Mouse (Mus musculus) spleen, adult 2 months (tissue): ENCODE measurements at regions not wholly inside any gene's neighbourhood (a gene's known extent, or its start where the extent isn't known, plus 50 kb on each side); places are given as distances from the start of the nearest gene placed in this dataset.

Experiments used
- DNase-seq, 2 experiments: peaks; one replicate each; pipeline versions ENCODE4 v3.0.0 to v3.0.0-alpha.2; 2012 to 2021; ENCODE audit warnings: low spot score in 2 of 2, low read depth in 1 of 2
- H3K27ac ChIP-seq: fragments of 200-500 bp; 2 replicates; pipeline ENCODE4 v1.5.1; 2012; ENCODE audit warnings: low read length, inconsistent platforms; ENCODE audit not compliant: insufficient read depth
- H3K27me3 ChIP-seq: fragments of 200-500 bp; 2 replicates; pipeline ENCODE4 v1.6.1; 2012; ENCODE audit warnings: mild to moderate bottlenecking, moderate library complexity, low read length, inconsistent platforms; ENCODE audit not compliant: control insufficient read depth, insufficient read depth
- H3K36me3 ChIP-seq: fragments of 200-500 bp; 2 replicates; pipeline ENCODE4 v1.6.1; 2012; ENCODE audit warnings: mild to moderate bottlenecking, low read length, inconsistent platforms; ENCODE audit not compliant: control insufficient read depth, insufficient read depth
- H3K4me1 ChIP-seq: fragments of 200-500 bp; 2 replicates; pipeline ENCODE4 v1.6.1; 2011; ENCODE audit warnings: inconsistent platforms; ENCODE audit not compliant: control insufficient read depth, insufficient read depth, insufficient read length
- H3K4me3 ChIP-seq: fragments of 200-500 bp; 2 replicates; pipeline ENCODE4 v1.5.1; 2011; ENCODE audit warnings: mild to moderate bottlenecking, inconsistent platforms; ENCODE audit not compliant: insufficient read depth, insufficient read length; ENCODE audit errors: extremely low read depth
- CTCF ChIP-seq: fragments of 200-500 bp; IDR thresholded peaks from 2 replicates; pipeline ENCODE4 v1.5.1; 2011; ENCODE audit warnings: mild to moderate bottlenecking, inconsistent platforms; ENCODE audit not compliant: insufficient read depth, insufficient read length, insufficient replicate concordance; ENCODE audit errors: extremely low read depth
- POLR2A ChIP-seq: fragments of 200-500 bp; IDR thresholded peaks from 2 replicates; pipeline ENCODE4 v1.6.1; 2011; ENCODE audit warnings: low read depth, low read length, inconsistent platforms
- WGBS: fragments of 180-500 bp; shearing (Covaris S2); methylation state at CpG from one replicate; pipeline ENCODE4 v1.1.7; 2018; 5-methylcytosine and 5-hydroxymethylcytosine counted together

GRCm38 (mm10) chr8:125327551-125328262 lies 241.9 kb downstream of the Sipa1l2 start:
- H3K27me3 ChIP-seq: no peaks in the 10 kb centered on the region
- no peaks in the 10 kb centered on the region for H3K36me3 ChIP-seq
- H3K4me3 ChIP-seq: no peak overlapping the region
- WGBS: 67% methylated on average over 13 of the region's 13 CpGs
- no peak for DNase-seq
- H3K27ac ChIP-seq: no peak overlapping the region
- H3K4me1 ChIP-seq: peaks cover 6% of the 10 kb centered on the region; the same call in 1 of the 2 replicates
- TF ChIP-seq POLR2A (no peak), CTCF (no peak)

GRCm38 (mm10) chr8:125327006-125327405 lies 242.6 kb downstream of the Sipa1l2 start:
- WGBS: 53% methylated on average over 6 of the region's 6 CpGs
- no peaks in the 10 kb centered on the region for H3K36me3 ChIP-seq
- H3K27ac ChIP-seq: no peak overlapping the region
- H3K27me3 ChIP-seq: no peaks in the 10 kb centered on the region
- TF ChIP-seq CTCF (no peak), POLR2A (no peak)
- no peak for DNase-seq
- H3K4me3 ChIP-seq: no peak overlapping the region
- H3K4me1 ChIP-seq: peaks cover 6% of the 10 kb centered on the region; the same call in 1 of the 2 replicates

- H3K4me1 ChIP-seq: peaks cover 6% of the 10 kb centered on the region; the same call in 1 of the 2 replicates
- H3K27ac ChIP-seq: no peak overlapping the region
- no peaks in the 10 kb centered on the region for H3K27me3 ChIP-seq
- 94% methylated on average over 6 of the region's 6 CpGs for WGBS
- TF ChIP-seq POLR2A (no peak), CTCF (no peak)
- no peaks in the 10 kb centered on the region for H3K36me3 ChIP-seq
- DNase-seq: no peak
- no peak overlapping the region for H3K4me3 ChIP-seq
Measured at GRCm38 (mm10) chr8:125325736-125326135, 243.9 kb downstream of the Sipa1l2 start.

GRCm38 (mm10) chr8:125322561-125322960 lies 247.0 kb downstream of the Sipa1l2 start:
- TF ChIP-seq POLR2A: no peak
- TF ChIP-seq CTCF: no peak
- WGBS: 89% methylated on average over 3 of the region's 3 CpGs

GRCm38 (mm10) chr8:125317584-125317991 lies 252.0 kb downstream of the Sipa1l2 start:
- H3K27me3 ChIP-seq: no peaks in the 10 kb centered on the region
- no peak overlapping the region for H3K4me3 ChIP-seq
- DNase-seq: no peak
- no peaks in the 10 kb centered on the region for H3K36me3 ChIP-seq
- no peak for TF ChIP-seq CTCF
- TF ChIP-seq POLR2A: no peak
- H3K4me1 ChIP-seq: no peaks in the 10 kb centered on the region
- H3K27ac ChIP-seq: no peak overlapping the region
- 92% methylated on average over 6 of the region's 6 CpGs for WGBS

More at GRCm38 (mm10) chr8:125322561-125322960, 247.0 kb downstream of the Sipa1l2 start:
- Histone ChIP-seq H3K4me3 (no peak overlapping the region), H3K27me3 (no peaks in the 10 kb centered on the region), H3K4me1 (peaks cover 6% of the 10 kb centered on the region; the same call in 1 of the 2 replicates), H3K36me3 (no peaks in the 10 kb centered on the region), H3K27ac (no peak overlapping the region)
- no peak for DNase-seq

- no peaks in the 10 kb centered on the region for H3K4me1 ChIP-seq
- no peak overlapping the region for H3K4me3 ChIP-seq
- no peaks in the 10 kb centered on the region for H3K36me3 ChIP-seq
- H3K27me3 ChIP-seq: no peaks in the 10 kb centered on the region
- DNase-seq: no peak
- no peak overlapping the region for H3K27ac ChIP-seq
- WGBS: 87% methylated on average over 4 of the region's 4 CpGs
- TF ChIP-seq CTCF (no peak), POLR2A (no peak)
Measured at GRCm38 (mm10) chr8:125315736-125316135, 253.9 kb downstream of the Sipa1l2 start.

GRCm38 (mm10) chr8:125314996-125315395 lies 254.6 kb downstream of the Sipa1l2 start:
- WGBS: 77% methylated on average over 6 of the region's 6 CpGs
- Histone ChIP-seq H3K27me3 (no peaks in the 10 kb centered on the region), H3K36me3 (no peaks in the 10 kb centered on the region), H3K4me3 (no peak overlapping the region), H3K27ac (no peak overlapping the region), H3K4me1 (no peaks in the 10 kb centered on the region)
- DNase-seq: no peak
- no peak for TF ChIP-seq POLR2A
- no peak for TF ChIP-seq CTCF
